Mouse (Mus musculus): ENCODE measurements around the gene Mapk9.
"Not testable (repeated sequence)": the region's sequence is repeated elsewhere in the genome, so short reads cannot be mapped to it uniquely, and the experiment has no call there.

Mapk9 gene

GRCm38 (mm10) chr11:49846401-49847070 is at the start of gene Mapk9:
Gene Mapk9 (plus strand): TSS chr11:49846751.
- peak; percentile 98 for DNase-seq (ENCODE audit: low spot score)

GRCm38 (mm10) chr11:49798931-49799330 is 47.6 kb upstream of the Mapk9 start:
- no peak for DNase-seq (ENCODE audit: low spot score)

- no peak for DNase-seq (ENCODE audit: low spot score)
Observed at GRCm38 (mm10) chr11:49801516-49801915, 45.0 kb upstream of the Mapk9 start.

GRCm38 (mm10) chr11:49803801-49804200 is 42.8 kb upstream of the Mapk9 start:
- DNase-seq (ENCODE audit: low spot score), result no peak

- DNase-seq (ENCODE audit: low spot score), result no peak
Observed at GRCm38 (mm10) chr11:49806218-49806617, 40.3 kb upstream of the Mapk9 start.

- DNase-seq (ENCODE audit: low spot score), result no peak
Observed at GRCm38 (mm10) chr11:49808946-49809345, 37.6 kb upstream of the Mapk9 start.

GRCm38 (mm10) chr11:49810696-49811095 is 35.9 kb upstream of the Mapk9 start:
- not testable (repeated sequence) for DNase-seq (ENCODE audit: low spot score)

- DNase-seq (ENCODE audit: low spot score), result peak; percentile 29
Observed at GRCm38 (mm10) chr11:49811099-49811541, 35.4 kb upstream of the Mapk9 start.

GRCm38 (mm10) chr11:49811879-49812278 is 34.7 kb upstream of the Mapk9 start:
- no peak for DNase-seq (ENCODE audit: low spot score)

GRCm38 (mm10) chr11:49818869-49819566 is 27.5 kb upstream of the Mapk9 start:
- DNase-seq (ENCODE audit: low spot score), result no peak

- no peak for DNase-seq (ENCODE audit: low spot score)
Observed at GRCm38 (mm10) chr11:49819676-49820075, 26.9 kb upstream of the Mapk9 start.

- no peak for DNase-seq (ENCODE audit: low spot score)
Observed at GRCm38 (mm10) chr11:49820928-49821327, 25.6 kb upstream of the Mapk9 start.

GRCm38 (mm10) chr11:49821546-49821945 is 25.0 kb upstream of the Mapk9 start:
- no peak for DNase-seq (ENCODE audit: low spot score)

GRCm38 (mm10) chr11:49822337-49822736 is 24.2 kb upstream of the Mapk9 start:
- DNase-seq (ENCODE audit: low spot score), result no peak

- peak; percentile 72 for DNase-seq (ENCODE audit: low spot score)
Observed at GRCm38 (mm10) chr11:49824896-49825295, 21.7 kb upstream of the Mapk9 start.

GRCm38 (mm10) chr11:49827243-49827642 is 19.3 kb upstream of the Mapk9 start:
- no peak for DNase-seq (ENCODE audit: low spot score)

- DNase-seq (ENCODE audit: low spot score), result no peak
Observed at GRCm38 (mm10) chr11:49829176-49829745, 17.3 kb upstream of the Mapk9 start.

GRCm38 (mm10) chr11:49831980-49832379 is 14.6 kb upstream of the Mapk9 start:
- no peak for DNase-seq (ENCODE audit: low spot score)

GRCm38 (mm10) chr11:49832962-49833361 is 13.6 kb upstream of the Mapk9 start:
- no peak for DNase-seq (ENCODE audit: low spot score)

- no peak for DNase-seq (ENCODE audit: low spot score)
Observed at GRCm38 (mm10) chr11:49834248-49834647, 12.3 kb upstream of the Mapk9 start.

GRCm38 (mm10) chr11:49835257-49835956 is 11.1 kb upstream of the Mapk9 start:
- DNase-seq (ENCODE audit: low spot score), result no peak

GRCm38 (mm10) chr11:49837717-49838407 is 8.7 kb upstream of the Mapk9 start:
- no peak for DNase-seq (ENCODE audit: low spot score)
